Mouse (Mus musculus) stomach, postnatal 0 days (tissue): ENCODE results near the gene Kng1.

Source experiments
- CTCF ChIP-seq: IDR thresholded peaks from 2 replicates; pipeline ENCODE4 v1.5.1; 2016; ENCODE audit warnings: antibody characterized with exemption, low read depth, mild to moderate bottlenecking, moderate library complexity
- EP300 ChIP-seq: optimal IDR thresholded peaks from 2 replicates; pipeline ENCODE3; 2016; ENCODE audit warnings: antibody characterized with exemption

- TF ChIP-seq CTCF (no peak), EP300 (no peak)
Measured at GRCm38 (mm10) chr16:23025111-23025510, 32.6 kb upstream of the Kng1 start.
